16 mouse cellular contexts compared by ENCODE assay signal in genomic region chr8:49631286-49631685, GRCm38 (mm10).
A peak's percentile ranks its signal among the peaks of the same experiment; 100 is the strongest.
DNase-seq lines count a peak whose midpoint lies in the region; ATAC-seq and TF ChIP-seq lines count a peak whose summit lies in the region.
"Had no signal": no experiment of that assay in that cellular context is flagged by ENCODE, and none has a peak within 500 bp of the region (broad histone marks: within the 10 kb centered on the region; RNA-seq: fewer than 3 reads in every experiment).

No protein-coding gene starts in this region.

- WGBS in hindbrain, postnatal 0 days = 67% methylated on average over 6 of the region's 6 CpGs
- 77% methylated on average over 6 of the region's 6 CpGs for WGBS in hindbrain, embryonic 10.5 days
- WGBS in neural tube, embryonic 15.5 days = 82% methylated on average over 6 of the region's 6 CpGs

- no peak overlapping the region for H3K9ac ChIP-seq in hindbrain, postnatal 0 days (replicated peaks; ENCODE audit: low read length)
- H3K9ac ChIP-seq in neural tube, embryonic 15.5 days (replicated peaks) = no peak overlapping the region
- H3K9ac ChIP-seq: hindbrain, embryonic 15.5 days had no signal

- no peak overlapping the region for H3K27ac ChIP-seq in hindbrain, postnatal 0 days
- no peak overlapping the region for H3K27ac ChIP-seq in hindbrain, embryonic 10.5 days
- no peak overlapping the region for H3K27ac ChIP-seq in neural tube, embryonic 15.5 days (replicated peaks)
- H3K27ac ChIP-seq: forebrain, embryonic 10.5 days; hindbrain, embryonic 15.5 days; macrophage had no signal

- DNase-seq in hindbrain, postnatal 0 days (ENCODE audit: low spot score) = peak; percentile 43
- no peak for DNase-seq in hindbrain, embryonic 10.5 days (ENCODE audit: low spot score)
- peak; percentile 29 to 31 for DNase-seq in right cerebral cortex, adult 2 months (ENCODE audit: low spot score in 2 of 2)
- DNase-seq in right cerebral cortex, postnatal 10 days (ENCODE audit: low spot score in 2 of 2) = no peak
- peak; percentile 5 to 43 for DNase-seq in left cerebral cortex, adult 8-10 months (ENCODE audit: low spot score in 2 of 2)
- DNase-seq in telencephalon, adult 2 months (ENCODE audit: low read depth, low spot score) = peak; percentile 28
- DNase-seq: adrenal gland, postnatal 10 days; cerebellum, postnatal 36 days; kidney, adult 9 months; liver; thymus, adult 2 months had no signal

- ATAC-seq in hindbrain, postnatal 0 days = peak; percentile 67; the same call in 1 of the 2 replicates
- no peak for ATAC-seq in cerebellum, adult (ENCODE audit: insufficient number of reproducible peaks, low FRiP score, low TSS enrichment)
- ATAC-seq in neural tube, embryonic 15.5 days (ENCODE audit: low FRiP score) = no peak

- TF ChIP-seq CTCF in hindbrain, postnatal 0 days (IDR thresholded peaks at IDR 0.05; ENCODE audit: low read depth) = no peak

- H3K36me3 ChIP-seq in hindbrain, postnatal 0 days (ENCODE audit: insufficient read depth, low read length) = no peaks in the 10 kb centered on the region
- H3K36me3 ChIP-seq in hindbrain, embryonic 10.5 days = no peaks in the 10 kb centered on the region
- H3K36me3 ChIP-seq in neural tube, embryonic 15.5 days = no peaks in the 10 kb centered on the region
- H3K36me3 ChIP-seq: forebrain, embryonic 10.5 days; hindbrain, embryonic 15.5 days had no signal

- H3K4me3 ChIP-seq in hindbrain, postnatal 0 days (ENCODE audit: low read length) = no peak overlapping the region
- no peak overlapping the region for H3K4me3 ChIP-seq in hindbrain, embryonic 10.5 days
- H3K4me3 ChIP-seq in neural tube, embryonic 15.5 days (replicated peaks) = no peak overlapping the region
- H3K4me3 ChIP-seq: forebrain, embryonic 10.5 days; hindbrain, embryonic 15.5 days had no signal

- no peaks in the 10 kb centered on the region for H3K9me3 ChIP-seq in hindbrain, postnatal 0 days (ENCODE audit: low read length)
- H3K9me3 ChIP-seq in hindbrain, embryonic 10.5 days = no peaks in the 10 kb centered on the region
- H3K9me3 ChIP-seq in neural tube, embryonic 15.5 days (replicated peaks) = no peaks in the 10 kb centered on the region
- H3K9me3 ChIP-seq: forebrain, embryonic 10.5 days; hindbrain, embryonic 15.5 days had no signal

- no peak overlapping the region for H3K4me2 ChIP-seq in hindbrain, postnatal 0 days (ENCODE audit: low read depth, low read length)
- no peak overlapping the region for H3K4me2 ChIP-seq in neural tube, embryonic 15.5 days
- H3K4me2 ChIP-seq: hindbrain, embryonic 15.5 days had no signal

- no peaks in the 10 kb centered on the region for H3K27me3 ChIP-seq in hindbrain, postnatal 0 days (ENCODE audit: insufficient read depth, low read length)
- H3K27me3 ChIP-seq in hindbrain, embryonic 10.5 days (ENCODE audit: insufficient read depth, poor library complexity, severe bottlenecking) = no peaks in the 10 kb centered on the region
- no peaks in the 10 kb centered on the region for H3K27me3 ChIP-seq in neural tube, embryonic 15.5 days (replicated peaks)
- H3K27me3 ChIP-seq: hindbrain, embryonic 15.5 days had no signal

- no peaks in the 10 kb centered on the region for H3K4me1 ChIP-seq in hindbrain, postnatal 0 days (ENCODE audit: insufficient read depth, low read length)
- peaks cover 3% of the 10 kb centered on the region; the same call in 1 of the 2 replicates for H3K4me1 ChIP-seq in hindbrain, embryonic 10.5 days (replicated peaks)
- H3K4me1 ChIP-seq in neural tube, embryonic 15.5 days = no peaks in the 10 kb centered on the region
- H3K4me1 ChIP-seq: hindbrain, embryonic 15.5 days had no signal

Comparison
In these comparisons a context has a peak if more than half of its experiments do, and no peak if none do; other contexts are left out.
1. DNase-seq: peak in hindbrain, postnatal 0 days (single experiment), right cerebral cortex, adult 2 months (2 of 2), left cerebral cortex, adult 8-10 months (2 of 2) and telencephalon, adult 2 months (single experiment); none in hindbrain, embryonic 10.5 days (single experiment) and right cerebral cortex, postnatal 10 days (0 of 2).